Mouse (Mus musculus) olfactory bulb, adult 2 months (tissue): ENCODE measurements around the gene Utp14a.
"Not testable (repeated sequence)": the region's sequence is repeated elsewhere in the genome, so short reads cannot be mapped to it uniquely, and the experiment has no call there.

Experiments used
- CTCF ChIP-seq: fragments of 200-500 bp; IDR thresholded peaks from 2 replicates; pipeline ENCODE4 v1.5.1; 2012; ENCODE audit warnings: low read depth, mild to moderate bottlenecking, low read length, moderate library complexity; ENCODE audit not compliant: insufficient read depth
- POLR2A ChIP-seq: fragments of 200-500 bp; IDR thresholded peaks from 2 replicates; pipeline ENCODE4 v1.6.1; 2012; ENCODE audit warnings: mild to moderate bottlenecking, low read depth, low read length, moderate library complexity; ENCODE audit not compliant: insufficient read depth

DNA sequence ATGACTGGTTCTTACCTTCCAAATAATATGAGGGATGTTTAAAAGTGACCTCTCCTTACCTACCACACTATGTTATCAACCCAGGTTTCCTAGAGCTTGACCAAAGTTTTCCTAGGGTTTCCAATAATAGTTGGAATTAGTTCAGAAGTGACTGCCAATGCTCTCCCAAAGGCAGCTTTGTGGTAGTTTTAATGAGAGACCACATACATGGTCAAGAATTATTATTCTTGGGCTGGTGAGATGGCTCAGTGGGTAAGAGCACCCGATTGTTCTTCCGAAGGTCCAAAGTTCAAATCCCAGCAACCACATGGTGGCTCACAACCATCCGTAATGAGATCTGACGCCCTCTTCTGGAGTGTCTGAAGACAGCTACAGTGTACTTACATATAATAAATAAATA, 46.9 kb upstream of the Utp14a start:
- not testable (repeated sequence) for TF ChIP-seq POLR2A, CTCF
